Mouse (Mus musculus): ENCODE measurements around the gene Trabd2b.

The Trabd2b gene

DNA sequence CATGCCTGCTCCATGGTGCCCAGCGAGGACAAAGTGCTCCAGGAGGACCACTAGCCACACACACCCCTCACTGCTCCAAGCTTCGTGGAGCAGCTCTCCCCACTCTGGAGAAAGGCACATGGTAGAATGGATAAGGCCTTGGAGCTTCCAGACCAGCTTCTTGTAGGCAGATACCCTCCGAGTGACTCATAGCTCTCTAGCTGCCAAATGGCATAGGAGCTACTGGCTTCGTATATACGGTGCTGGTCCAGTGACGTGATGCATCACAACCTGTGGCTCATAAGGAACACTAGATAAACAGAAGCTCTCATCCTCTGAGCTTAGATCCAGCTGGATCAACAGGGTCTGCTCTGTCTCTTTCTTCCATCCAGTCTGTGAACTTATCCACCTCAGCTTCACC, 244.0 kb downstream of the Trabd2b start:
- no peak for DNase-seq (ENCODE audit: low spot score)

DNA sequence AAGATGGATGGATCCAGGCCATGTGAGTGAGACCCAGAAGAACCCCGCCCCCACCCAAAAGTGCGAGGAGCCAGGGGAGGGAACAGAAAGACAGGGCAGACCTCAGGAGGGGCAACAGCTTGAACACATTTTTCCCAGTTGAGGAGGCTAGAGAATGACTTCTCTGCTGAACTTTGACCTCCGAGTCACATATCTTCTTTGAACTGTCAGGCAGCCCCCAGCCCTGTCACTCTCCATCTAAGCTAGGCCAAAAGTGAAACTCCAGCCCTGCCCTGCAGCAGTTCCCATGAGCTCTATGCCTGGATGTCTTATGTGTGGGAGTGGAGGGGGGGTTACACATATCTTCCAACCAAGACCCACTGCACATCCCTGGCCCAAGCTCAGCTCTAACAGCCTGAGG, 244.5 kb downstream of the Trabd2b start:
- DNase-seq (ENCODE audit: low spot score): no peak

DNA sequence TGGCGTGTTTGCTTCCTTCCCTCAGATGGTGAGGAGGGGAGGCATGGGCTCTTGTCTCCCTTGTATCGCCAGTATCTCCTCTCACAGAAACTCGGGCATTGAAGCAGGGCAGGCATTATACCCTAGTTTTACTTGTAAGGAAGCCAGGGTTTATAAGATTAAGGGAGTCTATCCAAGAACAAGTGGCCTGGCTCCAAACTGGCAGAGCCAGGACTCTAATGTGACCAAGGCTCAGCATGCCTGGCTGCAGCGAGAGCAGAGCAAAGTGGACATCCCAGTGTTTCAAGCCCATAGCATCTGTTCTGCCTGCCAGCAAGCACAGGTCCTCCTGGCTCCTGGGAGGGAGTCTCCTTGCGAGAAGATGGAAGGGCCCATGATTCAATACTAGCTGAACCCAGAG, 245.1 kb downstream of the Trabd2b start:
- no peak for DNase-seq (ENCODE audit: low spot score)

DNA sequence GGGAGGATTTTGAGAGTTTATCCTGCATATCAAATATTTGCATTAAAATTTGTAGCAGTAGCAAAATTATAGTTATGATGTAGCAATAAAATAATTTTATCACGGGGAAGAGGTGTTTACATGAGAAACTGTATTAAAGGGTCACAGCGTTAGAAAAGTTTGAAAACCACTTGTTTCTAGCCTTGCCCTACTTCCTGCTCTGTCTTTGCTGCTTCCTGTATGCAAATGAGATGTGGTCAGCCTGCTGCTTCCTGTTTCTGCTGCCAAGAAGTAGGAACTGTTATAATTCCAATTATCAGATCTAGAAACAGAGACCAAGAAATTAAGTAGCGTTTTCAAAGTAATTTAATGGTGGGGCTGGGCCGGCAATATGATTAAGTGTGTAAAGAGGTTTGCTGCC, 245.9 kb downstream of the Trabd2b start:
- no peak for DNase-seq (ENCODE audit: low spot score)

DNA sequence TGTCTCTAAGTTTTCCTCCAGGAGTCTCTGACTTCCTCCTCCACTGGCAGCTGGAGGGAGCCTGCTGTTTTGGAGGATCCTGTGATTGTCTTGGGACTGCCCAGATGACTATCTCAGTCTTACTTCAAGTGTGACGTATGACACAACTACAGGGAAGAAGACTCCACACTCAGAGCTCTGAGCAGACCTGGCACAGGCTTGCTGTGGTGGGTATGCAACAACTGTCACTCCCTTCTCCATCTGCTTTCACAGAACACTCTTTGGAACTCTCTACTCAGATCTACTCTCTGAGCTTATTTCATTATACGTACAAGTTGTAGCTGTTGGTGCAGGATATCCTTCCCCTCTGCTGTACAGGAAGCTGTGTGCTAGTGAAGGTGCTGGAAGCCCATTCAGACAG, 251.4 kb downstream of the Trabd2b start:
- DNase-seq (ENCODE audit: low spot score): no peak

DNA sequence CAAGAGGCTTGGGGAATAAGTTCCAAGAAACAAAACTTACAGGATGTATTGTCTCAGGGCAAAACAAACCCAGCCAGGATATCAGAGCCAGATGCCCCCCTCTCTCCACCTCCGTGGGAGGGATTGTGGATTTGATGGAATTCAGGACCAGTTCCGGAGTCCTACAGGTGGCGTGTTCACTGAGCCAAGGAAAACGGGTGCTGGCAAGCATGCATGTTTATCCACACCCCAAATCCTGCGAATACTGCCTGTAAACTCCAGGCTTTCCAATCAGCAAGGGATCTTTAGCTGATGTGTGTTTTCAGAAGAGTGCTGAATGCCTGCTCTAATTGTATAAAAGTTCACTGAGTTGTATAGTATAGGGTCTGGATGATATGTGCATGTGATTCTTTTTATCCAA, 253.4 kb downstream of the Trabd2b start:
- DNase-seq (ENCODE audit: low spot score): no peak

DNA sequence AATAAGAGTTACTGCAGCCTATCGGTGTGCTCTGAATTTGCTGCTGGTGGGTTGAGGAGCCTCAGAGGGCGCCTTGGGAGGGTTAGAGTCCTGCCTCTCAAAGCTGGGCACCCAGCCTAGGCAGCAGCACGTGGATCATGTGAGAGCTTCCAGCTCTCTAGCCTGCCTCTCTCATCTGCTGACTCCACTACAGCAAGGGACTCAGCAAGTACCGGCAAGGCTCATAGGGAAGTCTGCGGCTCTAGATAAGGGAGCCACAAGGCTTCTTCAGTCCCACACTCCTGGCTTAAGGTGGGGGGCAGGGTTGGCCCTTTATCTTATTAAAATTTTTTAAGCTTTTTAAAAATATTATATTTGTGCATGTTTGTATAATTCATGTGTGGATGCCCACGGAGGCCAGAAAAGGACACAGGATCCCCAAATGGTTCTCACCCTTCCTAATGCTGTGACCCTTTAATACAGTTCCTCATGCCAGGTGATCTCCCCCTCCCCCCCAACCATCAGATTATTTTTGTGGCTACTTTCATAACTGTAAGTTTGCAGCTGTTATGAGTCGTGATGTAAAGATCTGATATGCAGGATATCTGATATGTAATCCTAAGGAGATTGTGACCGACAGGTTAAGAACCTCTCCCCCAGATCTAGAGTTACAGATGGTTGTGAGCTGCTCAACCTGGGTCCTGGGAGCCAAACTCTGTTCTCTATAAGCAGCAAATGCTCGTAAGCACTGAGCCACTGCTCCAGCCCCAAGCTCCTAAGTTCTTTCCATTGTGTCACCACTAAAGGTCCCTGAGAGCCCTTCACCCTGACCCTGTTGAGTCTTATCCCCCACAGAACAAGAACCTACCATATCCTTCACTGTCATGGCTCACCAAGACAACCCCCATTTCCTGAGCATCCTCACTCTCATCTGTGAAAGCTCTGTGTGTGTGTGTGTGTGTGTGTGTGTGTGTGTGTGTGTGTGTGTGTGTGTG, 257.8 kb downstream of the Trabd2b start:
- DNase-seq (ENCODE audit: low spot score): no peak

All from urinary bladder, postnatal 10 days (tissue).